Mouse (Mus musculus) lung, postnatal 0 days (tissue): ENCODE measurements at regions not wholly inside any gene's neighbourhood (a gene's known extent, or its start where the extent isn't known, plus 50 kb on each side); places are given as distances from the start of the nearest gene placed in this dataset.

Experiments used
- ATAC-seq: fragments of 200-750 bp; cut with Nextera tagmentation; 2 replicates; pipeline ENCODE4 v1.8.0; 2017; ENCODE audit warnings: moderate library complexity
- DNase-seq: peaks from one replicate; pipeline ENCODE4 v3.0.0-alpha.2; 2016; ENCODE audit warnings: low spot score
- H3K27ac ChIP-seq: fragments of 300-500 bp; sonication (generic); 2 replicates; pipeline ENCODE4 v1.5.1; 2014; ENCODE audit warnings: antibody characterized with exemption, mild to moderate bottlenecking, low read length, mixed read lengths
- H3K27me3 ChIP-seq: fragments of 300-500 bp; sonication (generic); replicated peaks from 2 replicates; pipeline ENCODE4 v1.6.1; 2014; ENCODE audit warnings: low read length, mixed read lengths; ENCODE audit not compliant: insufficient read depth
- H3K36me3 ChIP-seq: fragments of 300-500 bp; sonication (generic); 2 replicates; pipeline ENCODE4 v1.6.1; 2014; ENCODE audit warnings: low read length, mixed read lengths; ENCODE audit not compliant: insufficient read depth
- H3K4me1 ChIP-seq: fragments of 300-500 bp; sonication (generic); 2 replicates; pipeline ENCODE4 v1.6.1; 2014; ENCODE audit warnings: antibody characterized with exemption, low read depth, low read length, mixed read lengths; ENCODE audit not compliant: insufficient read depth
- H3K4me2 ChIP-seq: fragments of 300-500 bp; sonication (generic); replicated peaks from 2 replicates; pipeline ENCODE4 v1.6.1; 2014; ENCODE audit warnings: low read depth, mild to moderate bottlenecking, low read length, moderate library complexity, mixed read lengths
- H3K4me3 ChIP-seq: fragments of 300-500 bp; sonication (generic); 2 replicates; pipeline ENCODE4 v1.5.1; 2014; ENCODE audit warnings: low read depth, low read length
- H3K9ac ChIP-seq: fragments of 300-500 bp; sonication (generic); replicated peaks from 2 replicates; pipeline ENCODE4 v1.6.1; 2014; ENCODE audit warnings: low read depth, mild to moderate bottlenecking
- H3K9me3 ChIP-seq: fragments of 300-500 bp; sonication (generic); 2 replicates; pipeline ENCODE4 v1.6.1; 2016; ENCODE audit warnings: low read length, mixed read lengths
- CTCF ChIP-seq: IDR thresholded peaks from 2 replicates; pipeline ENCODE4 v1.5.1; 2016; ENCODE audit warnings: antibody characterized with exemption, mild to moderate bottlenecking
- EP300 ChIP-seq: IDR thresholded peaks from 2 replicates; pipeline ENCODE4 v1.6.1; 2016; ENCODE audit warnings: antibody characterized with exemption, mild to moderate bottlenecking, control low read depth
- WGBS: fragments of 180-500 bp; shearing (Covaris S2); extraction: QIAGEN DNeasy Blood & Tissue Kit; methylation state at CpG from one replicate; pipeline ENCODE4 v1.1.7; 2014; 5-methylcytosine and 5-hydroxymethylcytosine counted together

- no peaks in the 10 kb centered on the region for H3K36me3 ChIP-seq
- no peaks in the 10 kb centered on the region for H3K27me3 ChIP-seq
- ATAC-seq (no peak), DNase-seq (no peak)
- H3K9ac ChIP-seq, result no peak overlapping the region
- no peak overlapping the region for H3K4me3 ChIP-seq
- 80% methylated on average over 10 of the region's 10 CpGs for WGBS
- H3K4me2 ChIP-seq, result no peak overlapping the region
- no peaks in the 10 kb centered on the region for H3K9me3 ChIP-seq
- H3K4me1 ChIP-seq, result no peaks in the 10 kb centered on the region
- no peak for TF ChIP-seq EP300
- TF ChIP-seq CTCF, result no peak
- no peak overlapping the region for H3K27ac ChIP-seq
Observed at GRCm38 (mm10) chr6:143634334-143634733, 467.3 kb downstream of the Etnk1 start.

GRCm38 (mm10) chr6:143635043-143635442 is 468.0 kb downstream of the Etnk1 start:
- H3K27me3 ChIP-seq, result no peaks in the 10 kb centered on the region

GRCm38 (mm10) chr6:143640652-143641051 is 473.6 kb downstream of the Etnk1 start:
- H3K27ac ChIP-seq, result no peak overlapping the region
- H3K4me3 ChIP-seq, result no peak overlapping the region
- peak; percentile 87 for DNase-seq
- 40% methylated on average over 5 of the region's 5 CpGs for WGBS
- no peaks in the 10 kb centered on the region for H3K9me3 ChIP-seq
- H3K4me1 ChIP-seq, result no peaks in the 10 kb centered on the region
- no peak overlapping the region for H3K4me2 ChIP-seq
- no peak for TF ChIP-seq EP300
- peak; percentile 0; the same call in 1 of the 2 replicates for TF ChIP-seq CTCF
- ATAC-seq, result peak; percentile 86
- H3K9ac ChIP-seq, result no peak overlapping the region
- no peaks in the 10 kb centered on the region for H3K27me3 ChIP-seq
- H3K36me3 ChIP-seq, result no peaks in the 10 kb centered on the region

More at GRCm38 (mm10) chr6:143635043-143635442, 468.0 kb downstream of the Etnk1 start:
- H3K4me1 ChIP-seq, result no peaks in the 10 kb centered on the region
- TF ChIP-seq CTCF, result no peak
- no peak for TF ChIP-seq EP300
- DNase-seq (no peak), ATAC-seq (no peak)
- no peak overlapping the region for H3K4me3 ChIP-seq
- WGBS, result 69% methylated on average over 2 of the region's 2 CpGs
- no peak overlapping the region for H3K27ac ChIP-seq
- H3K9me3 ChIP-seq, result no peaks in the 10 kb centered on the region
- no peaks in the 10 kb centered on the region for H3K36me3 ChIP-seq
- no peak overlapping the region for H3K4me2 ChIP-seq
- no peak overlapping the region for H3K9ac ChIP-seq

- Histone ChIP-seq H3K36me3 (no peaks in the 10 kb centered on the region), H3K9ac (no peak overlapping the region), H3K27me3 (no peaks in the 10 kb centered on the region), H3K27ac (no peak overlapping the region), H3K4me2 (no peak overlapping the region), H3K9me3 (no peaks in the 10 kb centered on the region), H3K4me3 (no peak overlapping the region), H3K4me1 (no peaks in the 10 kb centered on the region)
- DNase-seq (no peak), ATAC-seq (no peak)
- 72% methylated on average over 3 of the region's 3 CpGs for WGBS
- TF ChIP-seq EP300 (no peak), CTCF (no peak)
Observed at GRCm38 (mm10) chr6:143642052-143642451, 475.0 kb downstream of the Etnk1 start.

GRCm38 (mm10) chr6:143645989-143646388 is 479.0 kb downstream of the Etnk1 start:
- WGBS, result 75% methylated on average over 4 of the region's 4 CpGs
- no peak for TF ChIP-seq CTCF
- TF ChIP-seq EP300, result no peak

GRCm38 (mm10) chr6:143648501-143648900 is 481.5 kb downstream of the Etnk1 start:
- TF ChIP-seq EP300 (no peak), CTCF (no peak)
- ATAC-seq (no peak), DNase-seq (no peak)
- Histone ChIP-seq H3K9me3 (no peaks in the 10 kb centered on the region), H3K4me1 (no peaks in the 10 kb centered on the region), H3K4me3 (no peak overlapping the region), H3K4me2 (no peak overlapping the region), H3K36me3 (no peaks in the 10 kb centered on the region), H3K27ac (no peak overlapping the region), H3K9ac (no peak overlapping the region), H3K27me3 (no peaks in the 10 kb centered on the region)
- 84% methylated on average over 3 of the region's 3 CpGs for WGBS

More at GRCm38 (mm10) chr6:143645989-143646388, 479.0 kb downstream of the Etnk1 start:
- Histone ChIP-seq H3K4me2 (no peak overlapping the region), H3K27me3 (no peaks in the 10 kb centered on the region), H3K9ac (no peak overlapping the region), H3K27ac (no peak overlapping the region), H3K4me3 (no peak overlapping the region), H3K36me3 (no peaks in the 10 kb centered on the region), H3K9me3 (no peaks in the 10 kb centered on the region), H3K4me1 (no peaks in the 10 kb centered on the region)
- DNase-seq, result no peak
- no peak for ATAC-seq

- no peak for TF ChIP-seq EP300
- TF ChIP-seq CTCF, result no peak
- Histone ChIP-seq H3K27me3 (no peaks in the 10 kb centered on the region), H3K36me3 (no peaks in the 10 kb centered on the region), H3K4me1 (no peaks in the 10 kb centered on the region), H3K9me3 (no peaks in the 10 kb centered on the region), H3K27ac (no peak overlapping the region), H3K4me3 (no peak overlapping the region), H3K9ac (no peak overlapping the region), H3K4me2 (no peak overlapping the region)
- WGBS, result 74% methylated on average over 5 of the region's 5 CpGs
- ATAC-seq (no peak), DNase-seq (no peak)
Observed at GRCm38 (mm10) chr6:143656576-143656975, 489.6 kb downstream of the Etnk1 start.
